Mouse (Mus musculus): ENCODE measurements around the gene Rab11fip4. TPM values are rescaled to one million over a fixed set of nuclear protein-coding genes. Genes with fewer than 3 reads are reported as not detected.
A peak's percentile ranks its signal among the peaks of the same experiment; 100 is the strongest.

Rab11fip4 gene
- polyA plus RNA-seq, 1 experiment from 2014 or later: 0.14 TPM

DNA sequence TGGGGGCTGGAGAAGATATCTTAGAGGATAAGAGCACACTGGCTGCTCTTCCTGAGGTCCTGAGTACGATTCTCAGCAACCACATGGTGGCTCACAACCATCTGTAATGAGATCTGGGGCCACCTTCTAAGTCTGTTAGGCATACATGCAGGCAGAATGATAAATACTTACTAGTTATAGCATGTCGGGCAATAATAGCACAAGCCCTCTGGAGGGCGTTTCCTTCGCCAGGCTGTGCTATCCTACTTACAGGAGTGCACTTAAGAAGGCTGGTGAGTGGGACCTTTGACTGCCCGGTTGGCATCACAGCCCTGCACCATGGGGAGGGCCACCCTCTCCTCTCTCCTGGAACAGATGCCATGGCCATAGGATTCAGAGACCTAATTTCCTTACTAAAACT is 112.4 kb downstream of the Rab11fip4 start:
- 4% methylated on average over 5 of the region's 5 CpGs for WGBS
- peaks cover 5 to 30% of the 10 kb centered on the region in 2 experiments for H3K4me1 ChIP-seq (ENCODE audit: control insufficient read depth in 2 of 2, insufficient read depth in 2 of 2, low read length in 2 of 2)
- no peaks in the 10 kb centered on the region for H3K9me3 ChIP-seq (ENCODE audit: control insufficient read depth, low read length)
- peak overlapping the region; percentile 80 to 97 for H3K4me3 ChIP-seq (ENCODE audit: control insufficient read depth in 1 of 2, insufficient read depth in 1 of 2, low read depth in 1 of 2, low read length in 2 of 2)
- peak overlapping the region; percentile 96 for H3K9ac ChIP-seq (ENCODE audit: low read length)
- peaks cover 20% of the 10 kb centered on the region for H3K36me3 ChIP-seq (ENCODE audit: control insufficient read depth, insufficient read depth, low read length)
- ATAC-seq (ENCODE audit: insufficient number of reproducible peaks, insufficient read depth, low FRiP score, low read depth): no peak
- H3K27me3 ChIP-seq (ENCODE audit: control insufficient read depth, insufficient read depth, low read length): no peaks in the 10 kb centered on the region
- H3K4me2 ChIP-seq (ENCODE audit: low read length): peak overlapping the region; percentile 87
- H3K27ac ChIP-seq (replicated peaks in 1 of 2; ENCODE audit: control insufficient read depth in 1 of 2, insufficient read depth in 1 of 2, low read depth in 2 of 2, low read length in 2 of 2): peak overlapping the region; percentile 98 to 99

DNA sequence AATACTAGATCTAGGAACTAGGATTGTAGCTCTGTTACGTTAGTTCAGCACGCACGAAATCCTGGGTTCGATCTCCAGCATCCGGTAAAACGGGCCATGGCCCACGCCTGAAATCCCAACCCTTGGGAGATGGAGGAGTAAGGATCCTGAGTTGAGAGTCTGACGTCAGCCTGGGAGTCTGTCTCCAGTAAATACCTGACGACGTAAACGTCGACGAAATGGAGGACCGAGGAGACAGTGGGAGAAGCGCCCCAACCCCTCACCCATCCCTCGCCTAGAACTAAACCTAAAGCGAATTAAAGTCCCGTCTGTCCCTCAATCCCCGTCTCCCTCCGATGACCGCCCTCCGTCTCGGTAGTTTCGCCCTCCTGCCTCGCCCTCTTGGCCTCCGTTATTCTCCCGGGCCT is 112.9 kb downstream of the Rab11fip4 start:
- Histone ChIP-seq H3K4me2 (ENCODE audit: low read length) (peak overlapping the region; percentile 87), H3K27ac (replicated peaks in 1 of 2; ENCODE audit: control insufficient read depth in 1 of 2, insufficient read depth in 1 of 2, low read depth in 2 of 2, low read length in 2 of 2) (peak overlapping the region; percentile 98 to 99), H3K27me3 (ENCODE audit: control insufficient read depth, insufficient read depth, low read length) (0 out of 2 replicates have a peak, but pooled peaks cover under 1% of the 10 kb centered on the region), H3K4me1 (ENCODE audit: control insufficient read depth in 2 of 2, insufficient read depth in 2 of 2, low read length in 2 of 2) (peaks cover 5 to 30% of the 10 kb centered on the region in 2 experiments), H3K4me3 (ENCODE audit: control insufficient read depth in 1 of 2, insufficient read depth in 1 of 2, low read depth in 1 of 2, low read length in 2 of 2) (peak overlapping the region; percentile 80 to 97), H3K36me3 (ENCODE audit: control insufficient read depth, insufficient read depth, low read length) (peaks cover 20% of the 10 kb centered on the region), H3K9me3 (ENCODE audit: control insufficient read depth, low read length) (no peaks in the 10 kb centered on the region), H3K9ac (ENCODE audit: low read length) (peak overlapping the region; percentile 96)
- peak; percentile 38; the same call in 1 of the 2 replicates for ATAC-seq (ENCODE audit: insufficient number of reproducible peaks, insufficient read depth, low FRiP score, low read depth)
- WGBS: 0% methylated on average over 27 of the region's 27 CpGs

DNA sequence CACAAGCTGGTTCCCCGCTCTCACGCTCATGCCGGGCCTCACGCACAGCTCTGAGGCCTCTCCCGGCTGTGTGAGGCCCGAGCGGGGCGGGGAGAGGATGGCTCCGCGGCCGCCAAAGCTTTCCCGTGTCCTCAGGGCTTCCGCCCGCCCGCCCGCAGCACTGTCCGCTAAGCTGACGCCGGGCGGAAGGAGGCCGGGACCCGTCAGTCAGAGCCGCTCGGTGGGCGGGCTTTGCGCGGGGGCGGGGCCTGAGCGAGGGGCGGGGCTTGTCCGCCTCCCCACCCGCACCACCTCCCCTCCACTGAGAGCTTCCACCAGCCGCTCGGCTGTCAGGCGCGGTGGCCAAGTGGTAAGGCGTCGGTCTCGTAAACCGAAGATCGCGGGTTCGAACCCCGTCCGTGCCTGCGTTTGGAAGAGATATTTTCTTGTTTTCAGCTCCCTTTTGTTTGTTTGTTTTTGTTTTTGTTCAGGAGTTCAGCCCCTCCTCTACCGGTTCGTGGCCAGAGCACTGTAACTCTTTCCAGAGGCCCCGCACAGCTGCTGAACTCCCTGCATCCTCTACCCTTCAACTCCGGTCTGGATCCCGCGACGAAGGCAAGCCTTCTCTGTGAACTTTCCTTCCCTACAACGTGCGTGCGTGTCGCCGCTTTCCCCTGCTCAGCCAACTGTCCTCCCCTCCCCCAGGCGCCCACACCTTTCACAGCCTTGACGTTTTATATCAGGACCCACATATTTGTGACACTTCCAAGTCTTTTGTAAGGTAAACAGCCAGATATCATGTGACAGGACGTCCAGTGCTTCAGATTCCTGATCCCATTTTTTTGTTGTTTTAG is 113.5 kb downstream of the Rab11fip4 start:
- Histone ChIP-seq H3K9me3 (ENCODE audit: control insufficient read depth, low read length) (no peaks in the 10 kb centered on the region), H3K36me3 (ENCODE audit: control insufficient read depth, insufficient read depth, low read length) (peaks cover 20% of the 10 kb centered on the region), H3K4me3 (ENCODE audit: control insufficient read depth in 1 of 2, insufficient read depth in 1 of 2, low read depth in 1 of 2, low read length in 2 of 2) (peak overlapping the region; percentile 80 to 97), H3K4me1 (ENCODE audit: control insufficient read depth in 2 of 2, insufficient read depth in 2 of 2, low read length in 2 of 2) (peaks cover 5 to 30% of the 10 kb centered on the region in 2 experiments), H3K27ac (replicated peaks in 1 of 2; ENCODE audit: control insufficient read depth in 1 of 2, insufficient read depth in 1 of 2, low read depth in 2 of 2, low read length in 2 of 2) (peak overlapping the region; percentile 98 to 99), H3K4me2 (ENCODE audit: low read length) (peak overlapping the region; percentile 87), H3K9ac (ENCODE audit: low read length) (peak overlapping the region; percentile 96), H3K27me3 (ENCODE audit: control insufficient read depth, insufficient read depth, low read length) (peaks cover 6% of the 10 kb centered on the region; the same call in 1 of the 2 replicates)
- under 1% methylated on average over 60 of the region's 61 CpGs for WGBS
- peak; percentile 95 for ATAC-seq (ENCODE audit: insufficient number of reproducible peaks, insufficient read depth, low FRiP score, low read depth)

DNA sequence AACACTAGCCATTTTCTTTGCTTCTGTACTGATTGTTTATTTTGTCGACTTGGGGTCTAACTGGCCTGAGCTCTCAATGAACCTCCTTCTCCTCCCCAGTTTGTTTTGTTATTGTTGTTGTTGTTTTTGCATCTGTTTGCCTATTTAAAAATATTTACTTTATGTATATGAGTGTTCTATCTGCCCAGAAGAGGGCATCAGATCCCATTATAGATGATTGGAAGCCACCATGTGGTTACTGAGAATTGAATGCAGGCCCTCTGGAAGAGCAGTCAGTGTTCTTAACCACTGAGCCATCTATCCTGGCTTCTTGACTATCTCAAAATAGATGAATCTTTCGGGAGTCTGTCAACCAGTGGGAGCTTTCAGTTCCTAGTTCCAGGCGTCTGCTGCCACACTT is 116.1 kb downstream of the Rab11fip4 start:
- ATAC-seq (ENCODE audit: insufficient number of reproducible peaks, insufficient read depth, low FRiP score, low read depth): no peak
- H3K4me3 ChIP-seq (ENCODE audit: control insufficient read depth in 1 of 2, insufficient read depth in 1 of 2, low read depth in 1 of 2, low read length in 2 of 2): no peak overlapping the region
- H3K27me3 ChIP-seq (ENCODE audit: control insufficient read depth, insufficient read depth, low read length): peaks cover 25% of the 10 kb centered on the region
- peaks cover 12 to 28% of the 10 kb centered on the region in 2 experiments for H3K4me1 ChIP-seq (ENCODE audit: control insufficient read depth in 2 of 2, insufficient read depth in 2 of 2, low read length in 2 of 2)
- no peak overlapping the region for H3K4me2 ChIP-seq (ENCODE audit: low read length)
- no peak overlapping the region for H3K27ac ChIP-seq (replicated peaks in 1 of 2; ENCODE audit: control insufficient read depth in 1 of 2, insufficient read depth in 1 of 2, low read depth in 2 of 2, low read length in 2 of 2)
- no peaks in the 10 kb centered on the region for H3K9me3 ChIP-seq (ENCODE audit: control insufficient read depth, low read length)
- WGBS: 74% methylated on average over 3 of the region's 3 CpGs
- H3K9ac ChIP-seq (ENCODE audit: low read length): no peak overlapping the region
- peaks cover under 1% of the 10 kb centered on the region; the same call in 1 of the 2 replicates for H3K36me3 ChIP-seq (ENCODE audit: control insufficient read depth, insufficient read depth, low read length)

DNA sequence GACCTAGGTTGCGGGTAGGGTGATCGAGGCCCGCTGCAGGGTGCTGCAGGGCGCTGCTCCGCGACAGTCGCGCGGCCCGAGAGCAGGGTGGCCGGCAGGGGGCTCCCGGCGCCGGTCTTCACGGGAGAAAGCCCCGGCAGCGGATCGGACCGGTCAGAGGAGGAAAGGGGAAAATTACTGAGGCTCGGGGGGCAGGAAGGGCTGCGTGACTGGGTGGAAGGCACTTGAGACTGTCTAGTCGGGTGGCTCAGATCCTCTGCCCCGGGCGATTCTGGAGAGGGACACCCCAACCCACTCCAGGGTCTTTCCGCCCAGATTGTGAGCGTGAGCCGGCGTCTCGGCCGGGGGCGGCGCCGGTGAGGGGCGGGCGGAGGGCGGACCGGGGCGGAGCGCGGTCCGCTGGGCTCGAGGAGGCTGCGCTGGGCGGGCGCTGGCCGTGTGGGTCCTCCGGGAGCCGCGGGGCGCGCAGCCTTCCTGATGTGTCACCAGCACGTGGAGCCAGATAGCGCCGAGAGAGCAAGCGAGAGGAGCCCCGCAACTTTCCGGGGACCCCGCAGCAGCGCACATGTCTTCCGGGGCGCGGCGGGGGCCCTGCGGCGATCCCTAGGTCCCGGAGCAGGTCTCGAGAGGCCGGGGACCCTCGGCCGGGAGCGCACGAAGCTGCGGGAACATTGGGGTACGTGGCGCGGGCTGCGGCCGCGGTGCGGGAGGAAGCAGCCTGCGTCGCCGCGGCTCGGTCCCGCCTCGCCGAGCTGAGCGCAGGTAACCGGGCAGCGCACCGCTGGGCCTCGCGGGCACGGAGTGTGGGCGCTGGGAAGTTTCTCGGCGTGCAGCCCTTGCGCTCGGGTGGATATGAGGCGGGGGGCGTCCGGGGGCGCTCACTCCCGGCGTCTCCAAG is 120.1 kb downstream of the Rab11fip4 start:
- peak; percentile 86 for ATAC-seq (ENCODE audit: insufficient number of reproducible peaks, insufficient read depth, low FRiP score, low read depth)
- H3K27me3 ChIP-seq (ENCODE audit: control insufficient read depth, insufficient read depth, low read length): peaks cover 37% of the 10 kb centered on the region
- peaks cover 7% of the 10 kb centered on the region in 2 experiments for H3K4me1 ChIP-seq (ENCODE audit: control insufficient read depth in 2 of 2, insufficient read depth in 2 of 2, low read length in 2 of 2)
- no peaks in the 10 kb centered on the region for H3K36me3 ChIP-seq (ENCODE audit: control insufficient read depth, insufficient read depth, low read length)
- H3K4me3 ChIP-seq (ENCODE audit: control insufficient read depth in 1 of 2, insufficient read depth in 1 of 2, low read depth in 1 of 2, low read length in 2 of 2): peak overlapping the region; percentile 52 to 84
- H3K9me3 ChIP-seq (ENCODE audit: control insufficient read depth, low read length): no peaks in the 10 kb centered on the region
- under 1% methylated on average over 98 of the region's 106 CpGs for WGBS
- H3K9ac ChIP-seq (ENCODE audit: low read length): peak overlapping the region; percentile 69
- H3K27ac ChIP-seq (replicated peaks in 1 of 2; ENCODE audit: control insufficient read depth in 1 of 2, insufficient read depth in 1 of 2, low read depth in 2 of 2, low read length in 2 of 2): no peak overlapping the region; a peak in 1 of 4 replicates
- H3K4me2 ChIP-seq (ENCODE audit: low read length): peak overlapping the region; percentile 85

DNA sequence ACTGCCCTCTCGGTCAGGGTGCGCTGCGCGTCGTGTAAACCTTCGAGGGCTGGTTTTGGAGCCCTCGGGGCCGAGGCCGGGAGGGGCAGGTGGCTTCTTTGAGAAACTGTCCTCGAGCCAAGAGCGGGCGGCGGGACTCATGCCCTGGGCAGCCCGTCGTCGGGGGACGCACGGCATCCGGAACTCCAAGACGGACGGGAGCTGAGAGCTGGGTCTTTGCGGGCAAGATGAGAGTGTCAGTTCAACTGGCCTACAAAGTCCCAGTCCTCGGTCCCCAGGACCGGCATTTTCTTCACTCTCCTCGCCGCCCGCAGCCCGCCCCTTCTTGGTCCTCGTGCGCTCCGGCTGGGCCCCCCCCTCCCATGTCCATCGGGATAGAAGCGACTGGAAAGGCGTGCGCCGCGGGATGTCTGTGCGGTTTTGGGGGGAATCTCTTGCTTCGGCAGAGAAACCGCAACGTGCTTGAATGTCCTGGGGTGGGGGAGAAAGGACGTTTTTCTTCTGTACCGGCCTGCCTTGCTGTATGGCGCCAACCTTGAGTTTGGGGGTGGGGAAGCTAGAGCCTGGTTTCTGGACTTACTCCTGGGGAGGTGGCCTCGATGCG is 120.9 kb downstream of the Rab11fip4 start:
- ATAC-seq (ENCODE audit: insufficient number of reproducible peaks, insufficient read depth, low FRiP score, low read depth): no peak
- H3K4me2 ChIP-seq (ENCODE audit: low read length): peak overlapping the region; percentile 85
- peaks cover 37% of the 10 kb centered on the region for H3K27me3 ChIP-seq (ENCODE audit: control insufficient read depth, insufficient read depth, low read length)
- no peak overlapping the region for H3K27ac ChIP-seq (replicated peaks in 1 of 2; ENCODE audit: control insufficient read depth in 1 of 2, insufficient read depth in 1 of 2, low read depth in 2 of 2, low read length in 2 of 2)
- no peaks in the 10 kb centered on the region for H3K9me3 ChIP-seq (ENCODE audit: control insufficient read depth, low read length)
- H3K36me3 ChIP-seq (ENCODE audit: control insufficient read depth, insufficient read depth, low read length): no peaks in the 10 kb centered on the region
- 2% methylated on average over 46 of the region's 46 CpGs for WGBS
- peak overlapping the region; percentile 52 to 84 for H3K4me3 ChIP-seq (ENCODE audit: control insufficient read depth in 1 of 2, insufficient read depth in 1 of 2, low read depth in 1 of 2, low read length in 2 of 2)
- H3K9ac ChIP-seq (ENCODE audit: low read length): peak overlapping the region; percentile 69
- peaks cover 7 to 11% of the 10 kb centered on the region in 2 experiments for H3K4me1 ChIP-seq (ENCODE audit: control insufficient read depth in 2 of 2, insufficient read depth in 2 of 2, low read length in 2 of 2)

DNA sequence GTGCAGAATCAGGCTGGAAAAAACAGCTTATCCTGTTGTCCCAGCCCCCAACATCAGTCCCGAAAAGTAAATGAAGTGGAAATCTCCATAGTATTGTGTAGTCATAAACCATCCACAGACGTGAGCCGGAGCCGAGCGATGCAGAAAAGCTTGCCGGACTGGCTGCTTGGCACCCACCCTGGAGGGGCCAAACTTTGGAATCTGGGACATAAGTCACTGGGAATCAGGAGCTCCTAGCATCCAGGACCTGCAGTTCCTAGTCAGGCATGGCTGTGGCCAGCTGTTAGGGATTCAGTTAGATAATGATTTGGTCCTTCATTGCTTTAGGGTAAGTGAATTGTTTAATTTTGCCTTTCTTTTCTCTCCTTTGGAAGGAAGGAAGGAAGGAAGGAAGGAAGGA is 122.2 kb downstream of the Rab11fip4 start:
- H3K4me1 ChIP-seq (ENCODE audit: control insufficient read depth in 2 of 2, insufficient read depth in 2 of 2, low read length in 2 of 2): peaks cover 7 to 14% of the 10 kb centered on the region in 2 experiments
- H3K27ac ChIP-seq (replicated peaks in 1 of 2; ENCODE audit: control insufficient read depth in 1 of 2, insufficient read depth in 1 of 2, low read depth in 2 of 2, low read length in 2 of 2): no peak overlapping the region
- no peak overlapping the region for H3K4me2 ChIP-seq (ENCODE audit: low read length)
- H3K9me3 ChIP-seq (ENCODE audit: control insufficient read depth, low read length): no peaks in the 10 kb centered on the region
- ATAC-seq (ENCODE audit: insufficient number of reproducible peaks, insufficient read depth, low FRiP score, low read depth): no peak
- no peaks in the 10 kb centered on the region for H3K36me3 ChIP-seq (ENCODE audit: control insufficient read depth, insufficient read depth, low read length)
- H3K4me3 ChIP-seq (ENCODE audit: control insufficient read depth in 1 of 2, insufficient read depth in 1 of 2, low read depth in 1 of 2, low read length in 2 of 2): no peak overlapping the region; a peak in 1 of 4 replicates
- H3K9ac ChIP-seq (ENCODE audit: low read length): no peak overlapping the region
- 71% methylated on average over 6 of the region's 6 CpGs for WGBS
- peaks cover 37% of the 10 kb centered on the region for H3K27me3 ChIP-seq (ENCODE audit: control insufficient read depth, insufficient read depth, low read length)
